Mouse (Mus musculus): Measurements from ENCODE around the gene Scoc. TPM values are rescaled to one million over a fixed set of nuclear protein-coding genes. Genes with fewer than 3 reads are reported as not detected.

The Scoc gene
- polyA plus RNA-seq, 1 experiment from 2014 or later = 48.0 TPM

DNA sequence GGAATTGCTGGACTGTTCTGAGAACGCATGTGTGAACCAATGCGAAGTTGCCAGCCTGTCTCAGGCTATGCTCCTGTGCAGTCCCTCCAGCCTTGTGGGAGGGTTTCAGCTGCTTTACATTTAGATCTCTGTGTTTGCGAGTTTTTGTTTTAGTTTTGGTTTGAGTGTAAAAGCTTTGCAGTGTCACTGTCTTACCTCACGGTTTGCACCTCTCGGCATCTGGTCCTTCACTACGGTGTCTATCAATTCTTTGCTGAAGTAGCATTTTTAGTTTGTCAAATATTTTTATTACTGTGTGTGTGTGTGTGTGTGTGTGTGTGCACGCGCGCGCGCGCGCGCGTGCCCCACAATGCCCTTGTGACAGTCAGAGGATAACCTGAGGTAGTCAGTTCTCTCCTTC, 41.3 kb downstream of the Scoc start:
- peaks cover 2% of the 10 kb centered on the region; the same call in 1 of the 2 replicates for H3K4me1 ChIP-seq (ENCODE audit: insufficient read depth)
- 95% methylated on average over 15 of the region's 15 CpGs for WGBS (ENCODE audit: insufficient replicate concordance)

DNA sequence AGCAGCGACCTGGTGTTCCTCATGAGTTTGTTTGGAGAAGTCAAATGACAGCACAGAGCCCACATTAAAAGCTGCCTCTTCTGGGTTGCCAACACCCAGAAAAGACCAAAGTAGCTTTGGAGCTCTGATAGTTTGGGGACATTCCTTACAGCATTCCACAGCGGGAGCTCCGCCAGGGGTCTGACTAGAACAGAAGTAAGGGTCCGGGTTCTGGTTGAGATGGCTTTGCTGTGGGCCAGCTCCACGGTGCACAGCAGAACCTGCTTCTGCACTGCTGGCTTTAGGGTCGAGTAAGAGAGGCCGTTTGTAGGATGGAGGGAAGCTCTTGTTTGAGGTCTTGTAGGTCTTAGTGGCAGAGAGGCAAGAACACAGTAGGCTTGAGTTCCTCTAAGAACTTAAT, 49.7 kb downstream of the Scoc start:
- TF ChIP-seq CTCF (IDR thresholded peaks at IDR 0.05; ENCODE audit: low read depth) = no peak
- TF ChIP-seq EP300 (IDR thresholded peaks at IDR 0.05; ENCODE audit: low read depth) = no peak
- Histone ChIP-seq H3K4me3 (ENCODE audit: low read depth, low read length) (no peak overlapping the region), H3K4me1 (ENCODE audit: insufficient read depth) (no peaks in the 10 kb centered on the region), H3K36me3 (replicated peaks; ENCODE audit: insufficient read depth, low read length) (no peaks in the 10 kb centered on the region), H3K4me2 (ENCODE audit: low read depth, low read length) (no peak overlapping the region), H3K9me3 (ENCODE audit: low read length) (no peaks in the 10 kb centered on the region), H3K9ac (replicated peaks) (no peak overlapping the region), H3K27me3 (ENCODE audit: insufficient read depth, low read length) (no peaks in the 10 kb centered on the region), H3K27ac (ENCODE audit: low read depth) (no peak overlapping the region)
- ATAC-seq (no peak), DNase-seq (no peak)
- 72% methylated on average over 7 of the region's 7 CpGs for WGBS (ENCODE audit: insufficient replicate concordance)

More for the DNA sequence above, 41.3 kb downstream of the Scoc start:
- TF ChIP-seq CTCF (IDR thresholded peaks at IDR 0.05; ENCODE audit: low read depth) (no peak), EP300 (IDR thresholded peaks at IDR 0.05; ENCODE audit: low read depth) (no peak)
- ATAC-seq (no peak), DNase-seq (no peak)
- no peak overlapping the region for H3K4me2 ChIP-seq (ENCODE audit: low read depth, low read length)
- no peak overlapping the region for H3K9ac ChIP-seq (replicated peaks)
- H3K4me3 ChIP-seq (ENCODE audit: low read depth, low read length) = no peak overlapping the region
- no peak overlapping the region for H3K27ac ChIP-seq (ENCODE audit: low read depth)
- no peaks in the 10 kb centered on the region for H3K36me3 ChIP-seq (replicated peaks; ENCODE audit: insufficient read depth, low read length)
- no peaks in the 10 kb centered on the region for H3K9me3 ChIP-seq (ENCODE audit: low read length)
- H3K27me3 ChIP-seq (ENCODE audit: insufficient read depth, low read length) = no peaks in the 10 kb centered on the region

DNA sequence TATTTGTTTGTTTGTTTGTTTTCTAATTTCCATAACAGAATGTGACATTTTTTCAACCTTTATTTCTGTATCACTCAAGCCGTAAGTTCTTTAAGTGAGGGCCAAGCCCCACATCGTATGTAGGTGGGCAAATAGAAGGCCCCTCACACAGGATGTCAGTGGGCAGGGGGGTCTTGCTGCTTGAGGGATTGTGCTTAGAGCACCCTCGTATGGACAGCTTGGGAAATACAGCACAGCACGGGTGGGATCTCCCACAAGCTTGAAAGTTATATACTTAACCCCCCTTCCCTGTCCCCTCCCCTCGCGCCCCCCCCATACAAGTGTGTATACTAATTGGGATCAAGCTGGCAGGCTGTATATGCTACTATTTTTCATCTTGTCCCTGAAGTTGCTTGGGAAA, 51.4 kb downstream of the Scoc start:
- Histone ChIP-seq H3K4me1 (ENCODE audit: insufficient read depth) (no peaks in the 10 kb centered on the region), H3K27me3 (ENCODE audit: insufficient read depth, low read length) (no peaks in the 10 kb centered on the region), H3K27ac (ENCODE audit: low read depth) (no peak overlapping the region), H3K4me2 (ENCODE audit: low read depth, low read length) (no peak overlapping the region), H3K9ac (replicated peaks) (no peak overlapping the region), H3K9me3 (ENCODE audit: low read length) (no peaks in the 10 kb centered on the region), H3K4me3 (ENCODE audit: low read depth, low read length) (no peak overlapping the region), H3K36me3 (replicated peaks; ENCODE audit: insufficient read depth, low read length) (no peaks in the 10 kb centered on the region)
- no peak for DNase-seq
- TF ChIP-seq CTCF (IDR thresholded peaks at IDR 0.05; ENCODE audit: low read depth) (peak; percentile 34), EP300 (IDR thresholded peaks at IDR 0.05; ENCODE audit: low read depth) (no peak)
- 49% methylated on average over 6 of the region's 6 CpGs for WGBS (ENCODE audit: insufficient replicate concordance)
- ATAC-seq = no peak

DNA sequence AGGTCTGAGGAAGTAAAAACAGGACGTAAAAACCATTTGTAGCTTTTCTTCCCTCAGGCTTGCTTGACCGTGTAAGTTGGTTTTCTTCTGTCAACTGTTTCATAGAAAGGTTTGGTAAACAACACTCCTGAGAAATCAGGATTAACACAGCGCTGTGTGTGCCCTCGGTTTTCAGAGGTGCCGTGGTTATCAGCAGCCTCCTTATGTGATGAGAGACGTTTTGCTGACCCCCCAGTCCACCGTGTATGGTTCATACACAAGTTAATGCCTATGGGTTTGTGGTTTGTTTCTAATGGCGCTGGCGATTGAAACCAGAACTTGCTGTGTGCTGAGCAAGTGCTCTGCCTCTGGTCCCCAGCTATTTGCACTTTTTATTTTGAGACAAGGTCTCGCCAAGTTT, 52.6 kb downstream of the Scoc start:
- WGBS (ENCODE audit: insufficient replicate concordance) = 38% methylated on average over 10 of the region's 10 CpGs
- H3K4me1 ChIP-seq (ENCODE audit: insufficient read depth) = no peaks in the 10 kb centered on the region
- no peak overlapping the region for H3K9ac ChIP-seq (replicated peaks)
- H3K9me3 ChIP-seq (ENCODE audit: low read length) = no peaks in the 10 kb centered on the region
- no peak overlapping the region; the same call in 1 of the 2 replicates for H3K4me2 ChIP-seq (ENCODE audit: low read depth, low read length)
- H3K27ac ChIP-seq (ENCODE audit: low read depth) = no peak overlapping the region
- H3K4me3 ChIP-seq (ENCODE audit: low read depth, low read length) = no peak overlapping the region
- ATAC-seq (no peak), DNase-seq (no peak)
- H3K27me3 ChIP-seq (ENCODE audit: insufficient read depth, low read length) = no peaks in the 10 kb centered on the region
- no peaks in the 10 kb centered on the region for H3K36me3 ChIP-seq (replicated peaks; ENCODE audit: insufficient read depth, low read length)
- no peak for TF ChIP-seq EP300 (IDR thresholded peaks at IDR 0.05; ENCODE audit: low read depth)
- TF ChIP-seq CTCF (IDR thresholded peaks at IDR 0.05; ENCODE audit: low read depth) = no peak

DNA sequence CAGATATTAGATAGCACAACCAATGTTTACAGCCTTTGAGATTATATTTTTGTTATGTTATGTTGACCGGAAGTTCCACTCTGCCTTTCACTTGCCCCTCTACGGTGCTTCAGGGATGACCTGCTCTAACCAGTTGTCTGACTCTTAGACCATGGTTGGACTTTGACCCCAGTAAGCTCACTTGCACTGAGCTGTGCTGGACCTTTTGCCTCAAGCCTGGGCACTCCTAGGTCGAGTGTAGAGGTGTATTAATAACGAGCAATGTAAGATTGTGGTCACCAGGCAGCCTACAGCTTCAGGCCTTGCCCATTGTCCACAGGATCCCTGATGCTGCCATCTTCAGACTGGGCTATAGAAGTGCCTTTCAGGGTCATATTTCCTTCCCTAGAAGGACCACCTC, 60.5 kb downstream of the Scoc start:
- WGBS (ENCODE audit: insufficient replicate concordance) = 64% methylated on average over 4 of the region's 4 CpGs

DNA sequence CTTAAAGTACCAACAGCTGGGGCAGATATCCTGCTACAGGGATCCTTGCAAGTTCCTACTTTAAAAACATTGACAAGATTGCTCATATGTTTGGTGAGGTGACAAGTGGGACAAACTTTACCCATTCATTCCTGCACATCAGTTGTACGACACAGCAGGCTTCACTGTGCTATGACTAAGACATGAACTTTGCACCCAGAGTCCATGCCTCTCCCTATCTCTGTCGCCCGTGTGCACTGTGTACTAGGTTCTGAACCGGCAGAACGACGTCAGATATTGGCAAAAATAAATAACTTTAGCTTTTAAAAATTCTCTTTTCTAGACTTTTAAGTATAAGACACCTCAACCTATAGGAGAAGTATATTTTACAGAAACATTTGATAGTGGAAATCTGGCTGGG, 61.5 kb downstream of the Scoc start:
- Histone ChIP-seq H3K4me1 (ENCODE audit: insufficient read depth) (no peaks in the 10 kb centered on the region), H3K4me3 (ENCODE audit: low read depth, low read length) (no peak overlapping the region), H3K27ac (ENCODE audit: low read depth) (no peak overlapping the region), H3K9ac (replicated peaks) (no peak overlapping the region), H3K4me2 (ENCODE audit: low read depth, low read length) (no peak overlapping the region), H3K9me3 (ENCODE audit: low read length) (no peaks in the 10 kb centered on the region), H3K36me3 (replicated peaks; ENCODE audit: insufficient read depth, low read length) (no peaks in the 10 kb centered on the region), H3K27me3 (ENCODE audit: insufficient read depth, low read length) (no peaks in the 10 kb centered on the region)
- DNase-seq (no peak), ATAC-seq (peak; percentile 78)
- WGBS (ENCODE audit: insufficient replicate concordance) = 55% methylated on average over 6 of the region's 6 CpGs
- TF ChIP-seq EP300 (IDR thresholded peaks at IDR 0.05; ENCODE audit: low read depth) (no peak), CTCF (IDR thresholded peaks at IDR 0.05; ENCODE audit: low read depth) (no peak)

More for the DNA sequence above, 60.5 kb downstream of the Scoc start:
- Histone ChIP-seq H3K27me3 (ENCODE audit: insufficient read depth, low read length) (no peaks in the 10 kb centered on the region), H3K9me3 (ENCODE audit: low read length) (no peaks in the 10 kb centered on the region), H3K36me3 (replicated peaks; ENCODE audit: insufficient read depth, low read length) (no peaks in the 10 kb centered on the region), H3K4me1 (ENCODE audit: insufficient read depth) (no peaks in the 10 kb centered on the region), H3K4me3 (ENCODE audit: low read depth, low read length) (no peak overlapping the region), H3K4me2 (ENCODE audit: low read depth, low read length) (no peak overlapping the region), H3K9ac (replicated peaks) (no peak overlapping the region), H3K27ac (ENCODE audit: low read depth) (no peak overlapping the region)
- DNase-seq (no peak), ATAC-seq (no peak)
- TF ChIP-seq EP300 (IDR thresholded peaks at IDR 0.05; ENCODE audit: low read depth) = no peak
- TF ChIP-seq CTCF (IDR thresholded peaks at IDR 0.05; ENCODE audit: low read depth) = no peak

DNA sequence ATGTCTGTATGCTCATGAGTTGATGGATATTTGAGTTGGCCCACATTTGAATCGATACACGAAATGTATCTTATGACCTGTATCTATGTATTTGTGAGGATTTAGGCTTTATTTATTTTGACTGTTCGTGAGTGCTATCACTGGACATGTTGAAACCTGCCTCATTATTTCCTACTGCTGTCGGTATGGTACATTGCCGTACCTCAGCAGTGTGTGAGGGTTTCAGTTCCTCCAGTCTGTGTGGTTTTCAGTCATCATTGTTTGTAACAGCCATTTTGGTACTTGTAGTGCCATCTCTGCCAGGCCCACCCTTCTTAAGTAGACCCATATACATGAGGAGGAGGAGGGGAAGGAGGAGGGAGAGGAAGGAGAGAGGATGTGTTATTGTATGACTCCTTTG, 63.9 kb downstream of the Scoc start:
- ATAC-seq = no peak
- no peak for DNase-seq
- no peak for TF ChIP-seq CTCF (IDR thresholded peaks at IDR 0.05; ENCODE audit: low read depth)
- no peak for TF ChIP-seq EP300 (IDR thresholded peaks at IDR 0.05; ENCODE audit: low read depth)

More for the DNA sequence above, 63.9 kb downstream of the Scoc start:
- no peak overlapping the region for H3K27ac ChIP-seq (ENCODE audit: low read depth)
- no peaks in the 10 kb centered on the region for H3K9me3 ChIP-seq (ENCODE audit: low read length)
- peaks cover 16% of the 10 kb centered on the region for H3K27me3 ChIP-seq (ENCODE audit: insufficient read depth, low read length)
- no peaks in the 10 kb centered on the region for H3K36me3 ChIP-seq (replicated peaks; ENCODE audit: insufficient read depth, low read length)
- WGBS (ENCODE audit: insufficient replicate concordance) = 79% methylated on average over 5 of the region's 5 CpGs
- H3K4me1 ChIP-seq (ENCODE audit: insufficient read depth) = peaks cover 6% of the 10 kb centered on the region; the same call in 1 of the 2 replicates
- H3K4me3 ChIP-seq (ENCODE audit: low read depth, low read length) = no peak overlapping the region
- H3K4me2 ChIP-seq (ENCODE audit: low read depth, low read length) = no peak overlapping the region
- no peak overlapping the region for H3K9ac ChIP-seq (replicated peaks)
